Mouse (Mus musculus) kidney, adult 2 months (tissue): ENCODE results near the gene Lrp2.

Source experiments
- CTCF ChIP-seq: fragments of 200-500 bp; conservative IDR thresholded peaks from 2 replicates; pipeline ENCODE4 v1.5.1; 2011; ENCODE audit warnings: low read depth, mild to moderate bottlenecking, control low read depth, low read length, moderate library complexity, mixed read lengths; ENCODE audit not compliant: insufficient read depth, insufficient read length
- POLR2A ChIP-seq: fragments of 200-500 bp; IDR thresholded peaks from one replicate; pipeline ENCODE4 v1.6.1; 2011; ENCODE audit warnings: low read depth, low read length, control low read depth

- TF ChIP-seq CTCF (no peak), POLR2A (no peak)
Measured at GRCm38 (mm10) chr2:69386118-69386871, 199.6 kb downstream of the Lrp2 start.
